Mouse (Mus musculus) embryo, embryonic 11.5 days (tissue): ENCODE measurements at regions not wholly inside any gene's neighbourhood (a gene's known extent, or its start where the extent isn't known, plus 50 kb on each side); places are given as distances from the start of the nearest gene placed in this dataset.
A peak's percentile ranks its signal among the peaks of the same experiment; 100 is the strongest.

Experiments used
- DNase-seq: peaks from one replicate; pipeline ENCODE4 v3.0.0-alpha.2; 2012; ENCODE audit warnings: low read depth, low spot score

GRCm38 (mm10) chr7:51281470-51281869, 229.4 kb upstream of the Ano5 start:
- no peak for DNase-seq

- peak; percentile 26 for DNase-seq
Observed at GRCm38 (mm10) chr7:51300238-51300637, 210.6 kb upstream of the Ano5 start.

- no peak for DNase-seq
Observed at GRCm38 (mm10) chr7:51307757-51308156, 203.1 kb upstream of the Ano5 start.

GRCm38 (mm10) chr7:51310191-51310590, 200.6 kb upstream of the Ano5 start:
- no peak for DNase-seq

- no peak for DNase-seq
Observed at GRCm38 (mm10) chr7:51339841-51340540, 170.8 kb upstream of the Ano5 start.

- DNase-seq = no peak
Observed at GRCm38 (mm10) chr7:51347521-51347920, 163.3 kb upstream of the Ano5 start.

- no peak for DNase-seq
Observed at GRCm38 (mm10) chr7:51360134-51360533, 150.7 kb upstream of the Ano5 start.

- no peak for DNase-seq
Observed at GRCm38 (mm10) chr7:51377584-51377983, 133.2 kb upstream of the Ano5 start.
